Mouse (Mus musculus) urinary bladder, postnatal 14 days (tissue): ENCODE measurements around the gene Ces1f.
"Not testable (repeated sequence)": the region's sequence is repeated elsewhere in the genome, so short reads cannot be mapped to it uniquely, and the experiment has no call there.

Source experiments
- DNase-seq: peaks from one replicate; pipeline ENCODE4 v3.0.0; 2021; ENCODE audit warnings: low spot score

Ces1f gene

GRCm38 (mm10) chr8:93279556-93279955 is at the start of gene Ces1f:
Gene Ces1f, minus strand, starts transcription at chr8:93279747.
- no peak for DNase-seq

- DNase-seq, result no peak
These were observed 45.6 kb upstream of the Ces1f start for GRCm38 (mm10) chr8:93325123-93325522.

GRCm38 (mm10) chr8:93317031-93317430 is 37.5 kb upstream of the Ces1f start:
- DNase-seq, result no peak

GRCm38 (mm10) chr8:93315557-93315956 is 36.0 kb upstream of the Ces1f start:
- no peak for DNase-seq

GRCm38 (mm10) chr8:93283896-93284295 is 4.3 kb upstream of the Ces1f start:
- DNase-seq, result no peak

GRCm38 (mm10) chr8:93282349-93282748 is 2.8 kb upstream of the Ces1f start:
- DNase-seq, result no peak

- DNase-seq, result no peak
These were observed 1.3 kb downstream of the Ces1f start for GRCm38 (mm10) chr8:93278176-93278805.

- DNase-seq, result no peak
These were observed 4.9 kb downstream of the Ces1f start for GRCm38 (mm10) chr8:93274609-93275008.

GRCm38 (mm10) chr8:93273321-93273720 is 6.2 kb downstream of the Ces1f start:
- no peak for DNase-seq

- DNase-seq, result no peak
These were observed 6.9 kb downstream of the Ces1f start for GRCm38 (mm10) chr8:93272686-93273085.

- DNase-seq, result no peak
These were observed 18.1 kb downstream of the Ces1f start for GRCm38 (mm10) chr8:93261436-93261835.

GRCm38 (mm10) chr8:93252400-93252925 is 27.1 kb downstream of the Ces1f start:
- no peak for DNase-seq

- DNase-seq, result no peak
These were observed 33.5 kb downstream of the Ces1f start for GRCm38 (mm10) chr8:93246057-93246456.

- no peak for DNase-seq
These were observed 39.7 kb downstream of the Ces1f start for GRCm38 (mm10) chr8:93239884-93240283.

- no peak for DNase-seq
These were observed 43.9 kb downstream of the Ces1f start for GRCm38 (mm10) chr8:93235681-93236080.

GRCm38 (mm10) chr8:93234706-93235105 is 44.8 kb downstream of the Ces1f start:
- no peak for DNase-seq

- no peak for DNase-seq
These were observed 45.5 kb downstream of the Ces1f start for GRCm38 (mm10) chr8:93234068-93234467.

GRCm38 (mm10) chr8:93229446-93229845 is 50.1 kb downstream of the Ces1f start, which contains the start of gene Ces1e:
Gene Ces1e, minus strand, starts transcription at chr8:93229619.
- peak; percentile 4 for DNase-seq

- DNase-seq, result peak; percentile 24
These were observed 50.7 kb downstream of the Ces1f start for GRCm38 (mm10) chr8:93228673-93229370.

GRCm38 (mm10) chr8:93226471-93226870 is 53.1 kb downstream of the Ces1f start:
- DNase-seq, result not testable (repeated sequence)

GRCm38 (mm10) chr8:93221896-93222295 is 57.7 kb downstream of the Ces1f start:
- no peak for DNase-seq

GRCm38 (mm10) chr8:93217867-93218266 is 61.7 kb downstream of the Ces1f start:
- no peak for DNase-seq

GRCm38 (mm10) chr8:93217375-93217774 is 62.2 kb downstream of the Ces1f start:
- DNase-seq, result no peak
